Mouse (Mus musculus) T-cell, adult 2 months (primary cell): Measurements from ENCODE around the gene Ovca2.
"Not testable (repeated sequence)": the region's sequence is repeated elsewhere in the genome, so short reads cannot be mapped to it uniquely, and the experiment has no call there.

Source experiments
- DNase-seq: peaks from one replicate; pipeline ENCODE4 v3.0.0; 2022; ENCODE audit warnings: low spot score

Ovca2 gene

GRCm38 (mm10) chr11:75194850-75195461 lies 16.3 kb upstream of the Ovca2 start:
- DNase-seq = peak; percentile 52

- peak; percentile 34 for DNase-seq
These were observed 15.7 kb upstream of the Ovca2 start for GRCm38 (mm10) chr11:75194121-75194849.

GRCm38 (mm10) chr11:75193256-75194071 lies 14.8 kb upstream of the Ovca2 start, which contains the start of gene Rtn4rl1:
Gene Rtn4rl1 (plus strand): TSS chr11:75193783.
- DNase-seq = peak; percentile 78

GRCm38 (mm10) chr11:75192336-75193214 lies 13.9 kb upstream of the Ovca2 start:
- DNase-seq = peak; percentile 76

GRCm38 (mm10) chr11:75191841-75192240 lies 13.2 kb upstream of the Ovca2 start:
- no peak for DNase-seq

- no peak for DNase-seq
These were observed 12.3 kb upstream of the Ovca2 start, which contains the start of gene Dph1 for GRCm38 (mm10) chr11:75190905-75191441. Gene Dph1 (minus strand): TSS chr11:75191241.

GRCm38 (mm10) chr11:75190371-75190724 lies 11.7 kb upstream of the Ovca2 start:
- peak; percentile 84 for DNase-seq

- DNase-seq = no peak
These were observed 11.2 kb upstream of the Ovca2 start for GRCm38 (mm10) chr11:75189713-75190370.

GRCm38 (mm10) chr11:75184986-75185385 lies 6.4 kb upstream of the Ovca2 start:
- DNase-seq = no peak

GRCm38 (mm10) chr11:75184573-75184972 lies 5.9 kb upstream of the Ovca2 start:
- no peak for DNase-seq

GRCm38 (mm10) chr11:75183917-75184570 lies 5.4 kb upstream of the Ovca2 start:
- no peak for DNase-seq

- DNase-seq = no peak
These were observed 624 bp downstream of the Ovca2 start for GRCm38 (mm10) chr11:75178011-75178410.

GRCm38 (mm10) chr11:75174574-75174973 lies 4.1 kb downstream of the Ovca2 start:
- not testable (repeated sequence) for DNase-seq

GRCm38 (mm10) chr11:75173799-75174165 lies 4.9 kb downstream of the Ovca2 start:
- DNase-seq = no peak

- peak; percentile 98 for DNase-seq
These were observed 5.4 kb downstream of the Ovca2 start for GRCm38 (mm10) chr11:75173095-75173798.

GRCm38 (mm10) chr11:75172151-75173094 lies 6.2 kb downstream of the Ovca2 start:
- DNase-seq = peak; percentile 48

GRCm38 (mm10) chr11:75171186-75171865 lies 7.3 kb downstream of the Ovca2 start:
- DNase-seq = no peak
